Mouse (Mus musculus): ENCODE data around the gene Zfp385b.

The Zfp385b gene

DNA sequence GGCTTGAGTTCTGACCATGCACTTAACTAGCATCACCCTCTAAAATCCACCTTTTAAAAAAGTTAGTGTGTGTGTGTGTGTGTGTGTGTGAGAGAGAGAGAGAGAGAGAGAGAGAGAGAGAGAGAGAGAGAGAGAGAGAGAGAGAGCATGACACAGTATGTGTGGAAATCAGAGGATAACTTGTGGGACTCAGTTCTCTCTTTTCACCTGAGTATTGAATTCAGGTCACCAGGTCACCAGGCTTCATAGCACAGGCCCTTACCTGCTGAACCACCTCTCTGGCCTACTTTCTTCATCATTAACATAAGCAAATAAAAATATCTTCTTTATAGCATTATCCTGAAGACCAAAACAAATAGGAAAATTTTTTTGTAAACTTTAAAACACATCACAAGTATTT, at the start of gene Zfp385b:
Zfp385b (minus strand) TSS at position 101 of the 400 bp plus-strand sequence.
- no peak for DNase-seq

DNA sequence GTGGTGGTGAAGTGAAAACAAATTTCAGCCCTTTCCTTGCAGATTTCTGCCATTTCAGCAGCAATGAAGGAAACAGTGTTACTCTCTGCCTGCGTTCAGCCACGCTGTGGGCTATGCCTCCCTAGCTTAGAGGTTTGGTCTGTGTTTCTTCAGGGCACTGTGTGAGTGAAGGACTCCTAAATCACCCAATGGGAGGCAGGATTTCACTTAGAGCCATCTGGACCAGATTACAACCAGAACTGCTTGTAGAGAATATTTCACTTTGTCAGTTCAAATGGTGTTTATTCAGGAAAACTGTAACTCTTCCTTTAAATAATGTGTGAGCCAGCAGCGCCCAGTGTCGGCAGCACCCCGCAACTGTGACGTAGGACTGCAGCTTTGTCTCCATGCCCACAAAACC, 44.5 kb upstream of the Zfp385b start:
- peak; percentile 40 for DNase-seq

DNA sequence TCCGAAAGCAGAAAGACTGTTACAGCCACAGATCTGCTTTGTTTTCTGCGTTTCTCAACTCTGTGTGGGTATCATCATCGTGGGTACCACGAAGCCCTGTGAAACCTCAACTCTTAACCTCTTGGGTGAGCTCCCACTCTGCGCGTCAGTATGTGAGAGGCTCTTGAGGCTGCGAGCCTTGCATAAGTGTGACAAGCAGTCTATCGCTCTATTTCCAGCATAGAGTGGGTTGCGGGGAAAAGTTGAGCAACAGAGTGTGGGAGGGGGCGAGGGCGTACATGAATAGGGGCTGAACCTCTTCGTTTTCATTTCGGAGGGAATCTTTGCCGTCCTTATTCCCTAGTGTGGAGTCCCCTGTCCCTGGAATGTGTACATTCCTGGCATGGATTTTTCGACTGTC, 44.1 kb upstream of the Zfp385b start:
- peak; percentile 77 for DNase-seq

DNA sequence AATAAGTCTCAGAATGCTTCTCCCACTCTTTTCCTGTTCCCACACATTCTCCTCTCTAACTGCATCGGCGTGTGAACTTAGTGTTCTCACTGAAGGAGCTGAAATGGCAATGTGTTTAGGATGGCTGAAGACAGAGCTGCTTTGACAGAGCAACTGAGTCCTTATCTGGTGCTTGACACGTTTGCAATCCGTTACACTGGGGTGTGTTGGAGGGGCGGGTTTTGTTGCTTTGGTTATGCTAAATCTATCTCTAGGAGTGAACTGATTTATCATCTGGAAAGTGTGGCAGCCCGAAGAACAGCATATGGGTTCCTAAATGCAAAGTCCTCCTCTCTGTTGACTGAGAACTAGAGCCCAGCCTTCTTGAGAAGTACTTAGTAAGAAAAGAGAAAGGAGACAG, 22.0 kb upstream of the Zfp385b start:
- DNase-seq: peak; percentile 79

DNA sequence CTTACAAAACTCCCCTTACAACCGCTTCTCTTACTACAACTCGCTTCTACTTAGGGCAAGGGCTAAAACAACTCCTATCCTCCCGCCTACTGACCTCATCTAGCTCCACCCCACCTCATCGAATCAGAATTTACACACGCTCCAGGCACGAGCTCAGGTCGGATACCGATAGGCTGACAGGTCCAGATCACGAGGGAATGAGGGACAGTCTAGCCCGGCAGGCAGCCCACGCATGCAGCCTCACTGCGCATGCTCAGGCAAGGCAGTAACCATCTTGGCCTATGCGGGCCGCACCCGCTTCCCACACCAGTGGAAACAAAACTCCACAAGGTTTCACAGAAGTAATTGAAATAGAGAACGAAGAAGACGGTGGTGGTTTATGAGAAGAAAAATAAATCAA, 20.1 kb upstream of the Zfp385b start:
- no peak for DNase-seq

DNA sequence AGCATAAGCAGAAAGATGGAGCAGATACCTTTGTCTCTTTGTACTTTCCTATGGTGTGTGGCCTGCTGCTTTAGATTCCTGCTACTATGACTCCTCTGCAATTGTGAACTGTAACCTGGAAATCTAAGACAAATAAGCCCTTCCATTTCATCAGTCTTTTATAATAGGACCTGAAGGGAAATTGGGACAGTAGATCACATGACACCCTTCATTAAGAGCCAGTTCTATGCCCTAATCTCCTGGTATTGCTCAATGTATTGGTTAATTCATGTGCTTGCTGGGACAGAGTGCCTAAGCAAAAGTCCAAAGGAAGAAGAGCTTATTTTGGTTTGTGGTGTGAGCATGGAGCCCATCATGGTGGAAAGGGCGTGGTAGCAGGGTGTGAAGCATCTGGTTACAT, 19.2 kb upstream of the Zfp385b start:
- no peak for DNase-seq

DNA sequence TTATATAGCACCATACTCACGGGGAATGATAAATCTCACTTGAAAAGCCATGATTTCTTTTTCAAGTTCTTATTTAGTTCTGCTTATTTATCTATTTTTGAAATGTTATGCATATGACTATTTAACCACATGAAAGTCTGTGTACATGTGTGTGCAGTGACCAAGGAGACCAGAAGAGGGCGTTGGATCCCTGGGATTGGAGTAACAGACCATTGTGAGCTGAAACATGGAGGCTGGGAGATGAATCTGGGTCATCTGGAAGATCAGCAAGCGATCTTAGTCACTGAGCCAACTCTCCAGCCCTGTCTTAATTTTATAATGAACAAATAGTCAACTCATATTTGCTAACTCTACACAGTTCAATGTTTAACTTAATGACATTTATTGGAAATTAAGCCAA, 16.3 kb upstream of the Zfp385b start:
- DNase-seq: no peak

DNA sequence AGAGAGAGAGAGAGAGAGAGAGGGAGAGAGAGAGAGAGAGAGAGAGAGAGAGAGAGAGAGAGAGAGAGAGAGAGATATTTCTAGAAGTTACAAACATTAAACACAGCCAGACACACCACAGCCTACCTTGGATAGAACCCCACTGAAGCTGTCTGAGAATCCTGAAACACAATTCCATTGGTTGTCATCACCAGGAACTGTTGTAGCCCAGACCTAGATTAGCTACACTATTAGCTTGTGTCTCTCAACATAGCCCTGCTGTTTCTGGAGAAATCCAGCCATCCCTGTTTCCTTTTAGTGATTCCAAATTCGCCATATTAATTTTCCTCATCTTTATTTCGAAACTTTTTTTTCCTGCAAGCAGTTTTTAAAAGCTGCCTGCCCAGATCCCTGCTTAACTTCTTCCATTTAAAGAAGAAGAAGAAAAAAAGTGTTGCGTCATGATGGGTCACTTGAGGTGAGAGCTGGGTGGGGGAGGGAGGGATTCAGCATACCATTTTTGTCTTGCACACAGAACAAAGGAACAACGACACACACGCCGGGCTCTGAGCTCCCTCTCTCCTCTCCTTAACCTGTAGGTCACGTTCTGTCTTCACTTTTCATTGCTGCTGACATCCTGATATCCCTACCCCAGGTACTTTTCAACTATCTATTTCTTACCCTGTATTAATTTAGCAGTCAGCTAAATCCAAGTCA, 6.8 kb upstream of the Zfp385b start:
- DNase-seq: no peak

DNA sequence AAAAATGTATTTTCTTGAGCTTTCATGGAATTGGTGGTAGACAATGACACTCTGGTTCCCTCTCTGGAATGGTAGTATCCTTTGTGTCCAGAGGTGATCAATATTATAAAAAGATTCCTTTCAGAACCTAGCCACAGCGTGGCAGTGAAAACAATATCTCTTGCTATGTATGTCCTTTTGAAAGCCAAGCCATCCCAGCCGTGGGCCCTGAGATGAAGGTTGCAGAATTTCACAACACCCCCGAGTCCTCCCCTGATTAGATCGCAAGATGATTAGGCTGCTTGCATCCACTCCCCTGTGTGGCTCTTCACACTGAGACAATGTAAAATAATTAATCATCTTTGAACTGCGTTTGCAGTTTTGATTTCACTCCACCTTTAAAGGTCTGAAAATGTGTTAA, 3.6 kb upstream of the Zfp385b start:
- DNase-seq: no peak

DNA sequence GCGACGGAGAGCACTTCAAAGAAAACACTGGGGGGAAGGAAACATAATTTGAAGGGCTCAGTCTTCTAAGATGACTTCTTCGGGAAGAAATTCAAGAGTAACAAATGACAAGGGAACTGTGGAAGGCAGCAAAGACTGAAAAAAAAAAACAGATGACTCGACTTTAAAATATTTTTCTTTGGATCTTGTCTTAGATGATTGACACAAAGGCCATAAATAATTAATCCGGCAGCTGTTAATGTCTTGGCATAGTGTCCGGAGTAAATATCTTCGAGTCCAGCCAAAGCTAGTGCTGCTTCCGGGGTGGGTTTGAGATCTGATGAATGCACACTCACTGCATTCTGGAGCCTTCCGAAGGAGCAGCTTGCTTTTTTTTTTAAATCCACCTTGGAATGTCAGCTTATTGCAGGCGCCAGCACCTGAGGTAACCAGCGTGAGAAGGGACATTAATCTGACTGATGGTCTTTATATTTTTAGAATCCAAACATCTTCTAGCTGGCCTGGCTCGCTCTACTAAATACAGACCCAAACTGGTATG, 2.0 kb downstream of the Zfp385b start:
- DNase-seq: no peak

DNA sequence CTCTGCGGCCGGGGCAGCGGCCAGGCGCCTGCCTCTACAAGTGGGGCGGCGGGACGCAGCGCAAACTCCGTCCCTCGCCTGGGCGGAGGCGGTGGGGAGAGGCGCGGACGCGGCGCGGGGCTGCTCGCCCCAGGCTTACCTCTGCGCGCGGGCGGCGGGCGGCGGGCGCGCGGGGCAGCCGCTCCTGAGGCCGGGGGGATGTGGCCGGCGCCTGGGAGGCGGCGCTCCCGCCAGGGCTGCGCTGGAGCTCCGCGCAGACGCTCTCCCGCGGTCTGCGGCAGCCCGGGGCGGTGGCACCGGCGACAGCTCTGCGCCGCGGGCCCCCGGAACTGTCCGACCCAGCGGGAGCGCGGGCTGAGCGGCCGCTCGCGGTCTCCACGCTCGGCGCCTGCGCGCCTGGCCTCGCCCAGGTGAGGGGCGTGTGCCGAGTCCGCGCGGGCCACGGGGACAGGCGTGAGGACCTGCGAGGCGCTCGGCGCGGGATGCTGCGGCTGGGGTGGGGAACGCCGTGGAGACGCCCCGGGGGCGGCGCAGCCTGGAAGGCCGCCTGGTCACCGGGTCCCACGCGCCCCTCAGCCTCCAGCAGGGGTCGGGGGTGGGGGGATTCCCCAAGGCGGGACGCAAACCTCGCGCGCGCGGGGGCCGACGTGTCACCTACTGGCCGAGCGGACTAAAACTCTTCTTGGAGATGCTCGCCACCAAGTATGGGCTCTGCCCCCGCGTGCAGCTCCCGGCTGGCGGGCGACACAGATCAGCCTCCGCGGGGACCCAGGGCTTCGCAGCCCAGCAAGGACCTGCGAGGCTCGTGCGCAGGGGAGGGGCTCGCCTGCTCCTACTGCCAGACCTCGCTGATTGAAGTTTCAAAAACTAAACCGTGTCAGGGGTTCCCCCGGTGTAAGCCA, 2.8 kb downstream of the Zfp385b start:
- peak; percentile 63 for DNase-seq

DNA sequence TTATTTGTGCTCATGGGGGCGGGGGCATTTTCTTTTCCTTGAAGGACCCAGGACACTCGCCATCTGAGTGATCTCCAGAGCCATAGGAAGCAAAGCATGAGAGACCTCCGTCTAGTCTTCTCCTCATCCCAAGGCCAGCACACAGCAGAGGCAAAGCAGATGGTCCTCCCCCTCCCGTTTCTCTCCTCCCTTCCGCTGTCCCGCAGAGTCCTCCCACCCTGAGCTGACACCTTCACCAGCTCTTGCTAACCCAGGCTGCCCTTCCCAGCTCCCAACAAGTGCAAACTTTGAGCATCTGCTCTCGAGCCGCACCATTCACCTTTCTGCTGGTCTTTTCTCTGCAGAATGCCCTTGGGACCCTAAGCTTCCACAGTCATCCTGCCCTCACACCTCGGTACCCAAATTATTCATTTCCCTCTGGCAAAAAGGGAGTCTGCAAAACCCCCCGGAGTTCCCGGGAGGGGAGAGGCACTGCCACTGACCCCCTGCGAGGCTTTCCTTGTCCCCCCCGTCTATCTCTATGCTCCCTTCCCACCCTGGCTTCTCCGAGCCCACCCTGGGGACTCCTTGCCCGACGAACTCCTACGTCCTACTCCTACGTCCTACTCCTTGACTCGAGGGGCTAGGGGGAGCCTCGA, 3.5 kb downstream of the Zfp385b start:
- peak; percentile 78 for DNase-seq

DNA sequence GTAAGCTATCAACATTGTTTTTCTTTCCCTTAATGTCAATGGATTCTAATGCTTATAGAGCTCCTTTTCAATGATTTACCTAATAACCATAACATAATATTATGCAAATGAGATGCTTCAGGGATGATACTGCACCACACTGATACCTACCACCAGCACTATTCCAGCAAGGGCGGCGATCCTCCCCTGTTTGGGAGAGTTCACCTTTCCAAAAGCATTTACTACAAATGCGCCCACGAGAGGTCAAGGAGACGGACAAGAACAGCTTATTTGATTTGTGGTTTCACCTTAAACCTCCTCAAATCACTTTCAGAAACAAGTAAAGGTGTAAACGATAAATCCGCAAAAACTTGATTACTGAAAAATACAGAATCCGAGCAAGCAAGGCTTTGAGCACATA, 4.5 kb downstream of the Zfp385b start:
- DNase-seq: no peak

DNA sequence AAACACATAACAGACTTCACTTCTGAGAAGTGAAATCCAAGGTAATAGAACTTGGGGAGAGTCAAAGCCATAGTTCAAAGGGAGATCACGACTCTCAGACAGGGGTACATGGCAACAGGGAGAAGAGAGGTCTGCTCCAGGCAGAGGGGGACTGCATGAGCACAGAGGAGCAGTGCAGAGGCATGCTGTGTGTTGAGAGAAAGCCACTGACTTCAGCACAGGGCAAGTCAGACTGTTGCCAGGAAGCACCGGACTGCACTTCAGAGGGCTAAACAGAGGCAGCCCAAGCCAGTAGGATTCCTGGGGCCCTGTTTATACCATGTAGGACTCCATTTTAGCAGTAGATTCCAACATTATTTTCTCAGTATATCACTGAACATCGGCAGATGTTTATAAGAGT, 6.4 kb downstream of the Zfp385b start:
- no peak for DNase-seq

DNA sequence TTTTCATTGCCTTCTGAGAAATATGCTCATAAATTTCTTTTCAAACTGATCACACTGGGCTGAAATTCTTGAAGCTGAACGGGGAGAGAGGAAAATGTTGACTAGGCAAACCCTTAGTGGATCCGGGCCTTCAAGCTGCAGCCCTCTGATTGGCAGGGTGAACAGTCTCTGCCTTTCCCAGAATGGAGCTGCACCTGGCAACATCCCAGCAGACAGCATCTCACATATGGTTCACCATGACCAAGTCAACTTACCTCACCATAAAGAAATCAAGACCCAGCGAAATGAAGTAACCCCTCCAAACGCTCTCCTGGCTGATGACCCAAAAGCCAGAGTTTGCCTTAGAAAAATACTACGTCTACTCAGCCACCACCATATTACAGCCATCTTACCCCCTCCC, 8.7 kb downstream of the Zfp385b start:
- DNase-seq: no peak

DNA sequence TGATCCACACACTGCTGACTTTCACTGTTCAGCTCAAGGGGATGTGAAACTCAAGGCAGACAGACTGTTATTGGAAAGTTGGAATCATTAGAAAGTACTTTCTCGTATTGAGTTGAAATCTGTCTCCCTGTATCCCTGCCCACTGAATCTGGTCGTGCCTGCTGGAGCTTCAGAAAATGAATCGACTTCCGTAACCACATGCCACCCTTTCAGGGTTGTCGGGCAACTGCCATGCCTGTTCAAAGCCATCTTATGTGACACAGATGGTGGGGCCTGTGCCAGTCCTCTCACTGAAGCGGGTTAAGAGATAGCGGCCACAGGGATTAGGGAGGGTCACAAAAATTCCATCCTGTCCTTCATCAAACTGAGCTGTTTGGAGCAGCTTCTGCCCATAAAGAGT, 14.7 kb downstream of the Zfp385b start:
- DNase-seq: no peak

DNA sequence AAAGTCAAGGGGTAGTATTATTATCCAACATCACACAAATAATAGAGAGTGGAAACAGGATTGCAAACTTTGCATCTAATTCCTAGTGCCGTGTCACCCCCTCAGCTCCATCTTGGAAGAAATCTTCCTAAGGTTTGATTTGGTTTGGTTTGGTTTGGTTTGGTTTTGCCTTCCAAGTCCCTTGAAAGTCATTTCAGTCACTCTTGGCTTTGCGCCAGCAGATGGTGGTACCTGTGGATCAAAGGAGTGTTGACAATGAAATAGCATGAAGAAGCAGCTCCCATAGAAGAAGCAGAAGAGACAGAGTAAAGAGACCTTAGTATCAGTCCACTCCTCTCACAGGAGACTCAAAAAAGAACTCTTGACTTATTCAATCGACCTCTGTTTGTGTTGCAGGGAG, 17.1 kb downstream of the Zfp385b start:
- DNase-seq: no peak

DNA sequence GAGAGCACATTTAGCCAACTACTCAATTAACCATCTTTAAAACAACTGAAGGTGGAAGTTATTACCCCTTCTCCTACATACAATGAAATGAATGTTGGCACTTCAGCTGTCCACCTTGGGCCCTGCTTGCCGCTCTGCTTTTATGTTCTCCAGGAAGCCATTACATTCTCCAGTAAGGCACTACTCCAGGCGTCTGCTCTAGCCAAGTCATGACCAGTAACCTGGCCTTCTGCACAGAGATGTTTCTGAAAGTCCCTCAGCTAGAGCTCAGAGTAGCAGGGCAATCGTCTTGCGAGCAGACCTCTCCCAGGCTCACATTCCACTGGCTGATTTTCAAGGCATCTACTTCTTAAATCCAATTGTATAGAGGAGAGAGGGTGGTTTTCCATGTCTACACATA, 18.0 kb downstream of the Zfp385b start:
- DNase-seq: no peak

DNA sequence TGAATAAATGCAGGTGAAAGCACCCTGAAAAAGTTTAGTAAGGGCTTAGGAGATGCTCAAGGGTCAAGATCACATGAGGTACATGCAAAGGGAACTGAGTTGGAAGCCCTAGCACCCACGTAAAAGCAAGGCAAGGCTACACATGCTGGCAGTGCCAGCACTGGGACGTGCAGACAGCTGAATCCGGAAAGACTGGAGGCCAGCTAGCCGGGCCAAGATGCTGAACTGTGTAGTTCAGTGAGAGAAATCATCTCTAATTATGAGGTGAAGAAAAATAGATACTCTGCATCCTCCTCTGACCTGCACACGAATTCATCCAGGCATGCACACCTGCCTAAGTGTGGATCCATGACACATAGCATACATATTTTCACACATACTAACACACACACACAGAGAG, 18.4 kb downstream of the Zfp385b start:
- no peak for DNase-seq

DNA sequence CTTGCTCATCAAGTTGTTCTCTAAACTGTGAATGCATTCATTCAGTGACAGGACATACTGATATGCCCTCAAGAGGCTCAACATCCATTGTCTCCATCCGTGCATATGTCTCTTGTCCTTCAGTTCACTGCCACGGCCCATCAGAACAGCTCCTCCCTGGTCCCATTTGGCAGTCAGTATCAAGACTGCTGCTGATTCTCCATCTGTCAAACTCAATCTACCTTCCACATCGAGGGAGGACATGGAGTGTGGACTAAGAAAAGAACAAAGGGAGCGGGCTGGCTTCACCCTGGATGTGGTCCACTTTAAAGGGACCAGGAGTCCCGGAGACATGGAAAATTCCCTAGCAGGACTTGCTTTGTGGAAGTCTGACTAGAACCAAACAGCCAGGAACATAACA, 22.2 kb downstream of the Zfp385b start:
- no peak for DNase-seq

DNA sequence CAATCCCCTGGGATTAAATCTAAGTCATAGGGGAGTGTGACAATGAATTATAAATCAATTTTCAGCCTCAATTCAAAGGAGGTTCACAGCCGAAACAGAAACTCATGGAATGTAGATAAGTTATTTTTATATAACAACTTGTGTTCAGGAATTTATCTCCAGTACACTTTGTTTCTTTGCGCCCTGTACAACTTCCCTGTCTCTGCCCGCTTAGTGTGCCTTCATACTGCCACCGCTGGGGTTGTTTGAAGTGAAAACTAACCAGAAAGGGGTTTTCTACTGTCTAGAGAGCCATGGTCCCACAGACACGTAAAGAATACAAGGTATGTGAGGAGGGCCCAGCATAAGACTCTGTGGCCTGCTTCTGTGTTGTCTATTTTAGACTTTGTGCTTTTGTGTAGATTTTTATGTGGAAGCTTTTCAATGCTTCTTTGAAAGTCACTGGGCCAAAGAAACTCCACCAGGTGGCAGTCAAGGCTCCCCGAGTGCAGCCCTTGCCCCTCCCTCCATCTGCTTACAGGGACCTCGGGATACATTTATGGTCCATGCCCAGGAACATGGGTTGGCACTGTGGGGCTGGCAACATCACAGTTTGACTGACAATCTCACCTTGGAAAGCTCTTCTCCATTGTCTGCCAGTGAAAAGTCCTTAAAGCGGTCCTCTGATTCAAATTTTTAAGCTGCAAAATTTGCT, 23.4 kb downstream of the Zfp385b start:
- DNase-seq: peak; percentile 47

DNA sequence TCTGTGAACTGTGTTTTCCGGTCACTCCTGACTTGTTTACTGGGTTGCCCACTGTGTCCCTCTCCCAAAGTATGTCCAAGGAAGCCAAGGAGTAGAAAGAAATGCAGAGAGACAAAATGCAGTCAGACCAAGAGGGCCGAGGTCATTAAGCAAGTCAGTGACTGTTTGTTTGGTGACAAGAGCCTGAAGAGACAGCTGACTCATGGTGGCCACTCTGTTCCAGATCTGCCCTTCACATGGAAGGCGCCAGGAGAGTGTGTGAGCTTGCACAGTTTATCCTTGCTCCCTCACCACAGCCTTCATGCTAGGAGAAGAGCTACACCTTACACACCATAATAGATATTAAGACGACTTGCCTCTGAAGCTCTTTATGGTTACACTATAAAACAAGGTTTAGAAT, 28.6 kb downstream of the Zfp385b start:
- DNase-seq: no peak

DNA sequence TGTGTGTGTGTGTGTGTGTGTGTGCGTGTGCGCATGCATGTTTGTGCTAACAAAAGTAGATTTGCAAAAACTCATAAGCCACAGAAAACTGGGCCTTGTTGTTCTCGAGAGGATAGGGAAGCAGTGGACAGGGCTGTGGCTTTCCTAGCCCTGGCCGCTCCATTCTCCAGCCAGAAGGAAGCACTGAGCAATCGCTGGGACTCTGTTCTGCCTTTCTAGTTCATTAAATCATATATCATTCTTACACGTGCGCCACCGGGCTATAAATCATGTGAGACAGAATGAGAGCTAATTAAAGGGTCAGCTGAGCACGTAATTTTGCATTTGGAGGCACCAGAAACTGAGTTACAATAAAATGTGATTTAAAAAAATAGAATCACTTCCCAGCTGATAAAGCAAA, 29.1 kb downstream of the Zfp385b start:
- DNase-seq: no peak

Measured in right cerebral cortex, adult 18-20 months (tissue).